Mouse (Mus musculus) cortical plate, adult 2 months (tissue): Measurements from ENCODE around the gene Kank1. TPM values are rescaled to one million over a fixed set of nuclear protein-coding genes. Genes with fewer than 3 reads are reported as not detected.

Experiments
- H3K27ac ChIP-seq: fragments of 200-500 bp; 2 replicates; pipeline ENCODE4 v1.5.1; 2012; ENCODE audit warnings: low read length, control low read depth, inconsistent platforms; ENCODE audit not compliant: insufficient read depth
- H3K4me1 ChIP-seq: fragments of 200-500 bp; 2 replicates; pipeline ENCODE4 v1.6.1; 2011; ENCODE audit warnings: low read length; ENCODE audit not compliant: control insufficient read depth, insufficient read depth
- H3K4me3 ChIP-seq: fragments of 200-500 bp; 2 replicates; pipeline ENCODE4 v1.5.1; 2011; ENCODE audit warnings: mild to moderate bottlenecking, low read length, control low read depth; ENCODE audit not compliant: insufficient read depth
- CTCF ChIP-seq: fragments of 200-500 bp; IDR thresholded peaks from 2 replicates; pipeline ENCODE4 v1.5.1; 2011; ENCODE audit warnings: mild to moderate bottlenecking, control low read depth, low read length; ENCODE audit not compliant: insufficient read depth; ENCODE audit errors: extremely low read depth
- POLR2A ChIP-seq: fragments of 200-500 bp; IDR thresholded peaks from 2 replicates; pipeline ENCODE4 v1.6.1; 2011; ENCODE audit warnings: mild to moderate bottlenecking, low read length, control low read depth; ENCODE audit not compliant: insufficient read depth; ENCODE audit errors: extremely low read depth
- polyA plus RNA-seq: library from polyadenylated mRNA; depleted of rRNA; stranded (reverse); fragments of >200 nt; gene quantifications from 2 replicates; pipeline ENCODE4 v1.2.3, GENCODE M21; 2012

Kank1 gene
- polyA plus RNA-seq, 1 experiment = 13.7 TPM

DNA sequence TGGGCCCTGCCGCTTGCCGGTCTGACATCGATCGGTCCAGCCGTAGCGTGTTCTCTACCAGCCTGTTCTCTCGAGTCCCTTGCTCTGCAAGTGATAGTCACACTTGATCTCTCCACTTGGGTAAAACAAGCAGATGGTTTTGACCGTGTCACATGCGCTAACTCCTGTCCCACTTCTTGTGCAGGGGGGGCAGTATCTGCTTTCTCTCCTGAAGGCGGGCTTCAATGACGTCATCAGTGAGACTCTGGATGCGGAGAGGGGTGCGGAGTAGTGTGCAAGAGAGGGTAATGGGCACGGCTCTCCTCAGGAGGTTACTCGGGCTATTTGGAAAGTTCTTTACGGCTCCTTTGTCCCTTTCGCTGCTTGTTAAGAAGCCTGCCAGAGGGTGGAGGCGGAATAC, 151.1 kb downstream of the Kank1 start:
- TF ChIP-seq POLR2A = no peak
- no peak for TF ChIP-seq CTCF
- Histone ChIP-seq H3K4me1 (no peaks in the 10 kb centered on the region), H3K4me3 (no peak overlapping the region), H3K27ac (no peak overlapping the region)

GRCm38 (mm10) chr19:25392135-25392534, 155.4 kb downstream of the Kank1 start:
- no peaks in the 10 kb centered on the region for H3K4me1 ChIP-seq
- no peak overlapping the region for H3K4me3 ChIP-seq
- no peak overlapping the region for H3K27ac ChIP-seq
- TF ChIP-seq CTCF (no peak), POLR2A (no peak)

DNA sequence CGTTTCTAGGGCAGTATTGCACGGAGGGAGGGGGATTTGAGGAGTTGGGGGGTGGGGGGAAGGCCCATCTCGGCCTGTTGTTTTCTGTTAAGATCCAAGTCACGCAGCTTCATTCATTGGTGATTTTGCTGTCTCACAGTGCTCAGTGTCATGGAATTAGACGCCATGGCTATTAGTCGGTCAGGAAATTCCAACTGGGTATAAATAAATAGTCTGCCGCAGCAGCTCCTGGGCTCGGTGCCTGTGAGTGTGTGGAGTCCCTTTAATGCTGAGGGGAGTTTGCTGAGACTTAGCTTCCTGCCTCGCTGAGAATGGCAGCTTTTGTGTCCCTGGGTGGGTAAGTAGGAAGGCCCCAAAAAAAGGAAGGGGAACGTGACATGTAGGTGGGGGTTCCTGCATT, 158.3 kb downstream of the Kank1 start:
- TF ChIP-seq CTCF = no peak
- no peak for TF ChIP-seq POLR2A
- Histone ChIP-seq H3K4me3 (no peak overlapping the region), H3K4me1 (no peaks in the 10 kb centered on the region), H3K27ac (no peak overlapping the region)

GRCm38 (mm10) chr19:25396709-25397266, 160.0 kb downstream of the Kank1 start:
- Histone ChIP-seq H3K4me3 (no peak overlapping the region), H3K4me1 (no peaks in the 10 kb centered on the region; the same call in 1 of the 2 replicates), H3K27ac (no peak overlapping the region)
- TF ChIP-seq POLR2A = no peak
- TF ChIP-seq CTCF = no peak

GRCm38 (mm10) chr19:25399511-25400211, 162.9 kb downstream of the Kank1 start:
- H3K4me1 ChIP-seq = no peaks in the 10 kb centered on the region; the same call in 1 of the 2 replicates
- H3K4me3 ChIP-seq = no peak overlapping the region
- no peak for TF ChIP-seq POLR2A
- no peak overlapping the region for H3K27ac ChIP-seq

GRCm38 (mm10) chr19:25400212-25400913, 163.6 kb downstream of the Kank1 start:
- no peak for TF ChIP-seq POLR2A
- TF ChIP-seq CTCF = no peak
- no peak overlapping the region for H3K4me3 ChIP-seq
- no peaks in the 10 kb centered on the region; the same call in 1 of the 2 replicates for H3K4me1 ChIP-seq
- H3K27ac ChIP-seq = no peak overlapping the region

DNA sequence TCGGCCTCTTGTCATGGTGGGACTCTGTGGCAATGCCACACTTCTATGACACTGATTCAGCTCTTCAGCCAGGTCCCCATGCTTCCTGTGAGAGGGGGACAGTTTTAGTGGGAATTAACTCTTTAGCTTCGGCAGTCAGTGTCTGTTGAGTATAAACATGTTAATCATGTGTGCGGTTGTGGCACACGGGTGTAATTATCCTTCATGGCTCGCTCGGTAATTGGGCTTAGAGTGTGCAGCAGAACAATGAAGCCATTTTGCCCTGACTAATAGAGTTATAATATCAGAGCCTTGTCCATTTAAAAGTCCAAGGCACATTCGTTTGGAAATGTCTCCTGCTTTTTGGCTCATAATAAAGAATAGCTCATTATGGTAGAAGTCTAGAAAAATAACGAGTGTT, 164.7 kb downstream of the Kank1 start:
- no peak overlapping the region for H3K4me3 ChIP-seq
- no peak overlapping the region for H3K27ac ChIP-seq
- no peaks in the 10 kb centered on the region; the same call in 1 of the 2 replicates for H3K4me1 ChIP-seq
- TF ChIP-seq POLR2A (no peak), CTCF (no peak)

DNA sequence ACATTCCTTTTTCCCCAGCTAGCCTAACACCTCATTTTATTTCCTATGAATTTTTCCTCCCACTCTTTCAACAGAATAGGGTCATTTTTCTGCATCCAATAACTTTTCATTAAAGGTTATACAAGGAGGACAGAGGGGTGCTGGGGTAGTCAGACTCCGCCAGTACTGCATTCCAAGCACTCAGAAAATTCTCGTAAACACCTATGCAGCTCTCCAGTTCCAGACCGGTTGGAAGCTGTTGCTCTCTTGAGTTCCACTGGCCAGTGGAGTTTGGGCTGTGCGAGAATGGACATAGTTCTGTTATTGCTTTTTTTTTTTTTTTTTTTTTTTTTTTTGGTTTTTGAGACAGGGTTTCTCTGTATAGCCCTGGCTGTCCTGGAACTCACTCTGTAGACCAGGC, 167.4 kb downstream of the Kank1 start:
- H3K4me1 ChIP-seq = no peaks in the 10 kb centered on the region; the same call in 1 of the 2 replicates
- no peak overlapping the region for H3K27ac ChIP-seq
- H3K4me3 ChIP-seq = no peak overlapping the region
- no peak for TF ChIP-seq CTCF

- Histone ChIP-seq H3K27ac (no peak overlapping the region), H3K4me3 (peak overlapping the region; percentile 32), H3K4me1 (no peaks in the 10 kb centered on the region)
- no peak for TF ChIP-seq CTCF
- TF ChIP-seq POLR2A = no peak
These were observed 169.2 kb downstream of the Kank1 start for GRCm38 (mm10) chr19:25405987-25406386.

DNA sequence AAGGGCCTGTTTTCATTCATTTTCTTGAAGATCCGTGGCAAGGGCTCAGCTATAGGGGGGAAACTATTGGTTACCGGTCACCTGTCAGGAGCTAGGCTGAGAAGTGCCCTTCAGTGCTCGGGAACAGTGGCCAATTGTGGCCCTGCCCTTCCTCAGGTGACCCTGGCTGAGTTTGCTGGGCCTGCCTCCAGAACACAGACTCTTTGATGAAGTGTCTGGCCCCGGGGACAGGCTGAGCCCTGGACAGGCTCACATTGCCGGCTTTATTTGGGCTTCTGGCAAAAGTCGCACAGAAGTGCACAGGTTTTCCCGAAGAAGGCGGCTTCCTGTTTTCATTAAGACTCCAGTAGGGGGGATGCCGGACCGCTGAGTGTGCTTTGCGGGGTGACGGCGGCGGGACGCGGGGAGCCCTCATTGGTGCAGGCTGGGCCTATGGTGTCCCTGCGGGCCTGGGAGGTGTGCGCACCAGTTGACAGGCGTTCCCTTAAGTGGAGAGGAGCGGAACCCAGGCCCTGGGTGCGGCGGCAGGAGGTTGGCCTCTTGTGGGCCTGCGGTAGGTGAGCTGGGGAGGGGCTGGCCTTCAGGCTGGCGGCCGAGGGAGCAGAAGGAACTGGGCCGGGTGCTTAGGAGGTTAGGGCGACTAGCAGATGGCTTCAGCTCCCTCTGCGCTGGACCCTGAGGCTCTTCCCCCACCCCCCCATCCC, 169.9 kb downstream of the Kank1 start:
- Histone ChIP-seq H3K27ac (no peak overlapping the region), H3K4me1 (no peaks in the 10 kb centered on the region)

More for the DNA sequence above, 169.9 kb downstream of the Kank1 start:
- H3K4me3 ChIP-seq = peak overlapping the region; percentile 32
- no peak for TF ChIP-seq POLR2A
- no peak for TF ChIP-seq CTCF
